Mouse (Mus musculus) ES-Bruce4 (cell line): ENCODE measurements at regions not wholly inside any gene's neighbourhood (a gene's known extent, or its start where the extent isn't known, plus 50 kb on each side); places are given as distances from the start of the nearest gene placed in this dataset.

Source experiments
- CTCF ChIP-seq: IDR thresholded peaks from one replicate; pipeline ENCODE4 v1.8.1; 2011; ENCODE audit warnings: low read depth, low read length
- EP300 ChIP-seq: IDR thresholded peaks from 2 replicates; pipeline ENCODE4 v1.6.1; 2011; ENCODE audit warnings: low read depth, low read length; ENCODE audit not compliant: insufficient read depth
- POLR2A ChIP-seq: IDR thresholded peaks from one replicate; pipeline ENCODE4 v1.8.1; 2011; ENCODE audit warnings: low read length; ENCODE audit not compliant: insufficient read depth

- peak; percentile 21 for TF ChIP-seq CTCF
- no peak for TF ChIP-seq POLR2A
- TF ChIP-seq EP300 = no peak
Measured at GRCm38 (mm10) chr5:119758880-119759279, 73.6 kb upstream of the Tbx5 start.
